Mouse (Mus musculus): Measurements from ENCODE around the gene Hprt.
A peak's percentile ranks its signal among the peaks of the same experiment; 100 is the strongest.
"Not testable (repeated sequence)": the region's sequence is repeated elsewhere in the genome, so short reads cannot be mapped to it uniquely, and the experiment has no call there.

- TF ChIP-seq CTCF (IDR thresholded peaks at IDR 0.05), result peak; percentile 71
- not testable (repeated sequence) for TF ChIP-seq EP300 (IDR thresholded peaks at IDR 0.05)
These were observed 36.3 kb downstream of the Hprt start for GRCm38 (mm10) chrX:53024268-53024667.

Data from lung, postnatal 0 days (tissue).